In the genomic region with DNA sequence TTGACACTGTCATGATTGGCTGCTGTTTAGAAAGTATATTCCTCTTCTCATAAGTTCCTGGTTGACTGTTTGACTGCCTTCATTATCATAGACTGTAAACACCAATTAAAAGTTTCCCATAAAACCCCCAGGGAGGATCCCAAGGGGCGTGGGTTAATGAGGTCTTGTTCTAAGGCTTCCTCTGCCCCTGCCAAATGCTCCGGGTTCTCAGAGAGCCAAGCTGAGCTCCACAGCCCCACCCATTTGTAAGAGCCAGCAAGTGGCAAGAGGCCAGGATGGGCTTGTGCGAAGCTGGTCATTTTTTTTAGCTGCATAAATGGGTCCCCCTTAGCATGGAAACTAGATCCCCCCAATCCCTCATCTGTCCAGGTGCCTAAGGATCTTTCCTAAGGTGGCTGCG, we compare ENCODE assay signal across 19 mouse cellular contexts. TPM values are rescaled to one million over a fixed set of nuclear protein-coding genes. Genes with fewer than 3 reads are reported as not detected.
DNase-seq lines count a peak whose midpoint lies in the region; ATAC-seq and TF ChIP-seq lines count a peak whose summit lies in the region.
"Had no signal": no experiment of that assay in that cellular context is flagged by ENCODE, and none has a peak within 500 bp of the region (broad histone marks: within the 10 kb centered on the region; RNA-seq: fewer than 3 reads in every experiment).

No protein-coding gene starts in this region.

- DNase-seq in kidney, postnatal 10 days, result peak; percentile 23
- DNase-seq in kidney, adult 2 months, result no peak
- DNase-seq in gastrocnemius, adult 18-20 months (ENCODE audit: low spot score), result peak; percentile 60
- DNase-seq in heart, adult 9 months (ENCODE audit: low spot score in 2 of 2), result peak; percentile 46 to 57
- peak; percentile 27 for DNase-seq in lung, postnatal 36 days
- DNase-seq in right cerebral cortex, adult 2 months (ENCODE audit: low spot score in 2 of 2), result no peak
- no peak for DNase-seq in cerebellum, adult 2 months
- DNase-seq: cerebellum, adult 9-10 months; forebrain, postnatal 0 days; kidney, postnatal 25 days; layer of hippocampus, postnatal 36 days; liver, postnatal 0 days had no signal

- no peak overlapping the region for H3K4me3 ChIP-seq in kidney, adult 2 months (ENCODE audit: insufficient read depth, low read depth, low read length)
- no peak overlapping the region for H3K4me3 ChIP-seq in forebrain, embryonic 15.5 days
- H3K4me3 ChIP-seq in cerebellum, adult 2 months (replicated peaks; ENCODE audit: insufficient read depth, low read depth, low read length), result no peak overlapping the region
- H3K4me3 ChIP-seq: embryonic facial prominence, embryonic 12.5 days; limb, embryonic 12.5 days; midbrain, embryonic 12.5 days had no signal

- ATAC-seq in forebrain, embryonic 15.5 days (replicated peaks), result no peak
- ATAC-seq: activated CD4-positive, CD25-positive, alpha-beta regulatory T cell, adult 4 months; forebrain, postnatal 0 days; liver, postnatal 0 days had no signal

- H3K4me1 ChIP-seq in kidney, adult 2 months (ENCODE audit: control insufficient read depth, insufficient read depth, low read length), result no peaks in the 10 kb centered on the region
- H3K4me1 ChIP-seq in forebrain, embryonic 15.5 days, result no peaks in the 10 kb centered on the region
- H3K4me1 ChIP-seq in cerebellum, adult 2 months (ENCODE audit: control insufficient read depth, insufficient read depth, low read length), result no peaks in the 10 kb centered on the region
- H3K4me1 ChIP-seq: embryonic facial prominence, embryonic 12.5 days; limb, embryonic 12.5 days; midbrain, embryonic 12.5 days had no signal

- 36% methylated on average over 4 of the region's 4 CpGs for WGBS in kidney, adult 2 months
- 44% methylated on average over 4 of the region's 4 CpGs for WGBS in forebrain, embryonic 15.5 days
- 23% methylated on average over 4 of the region's 4 CpGs for WGBS in cerebellum, adult 2 months

- H3K36me3 ChIP-seq in kidney, adult 2 months (ENCODE audit: control insufficient read depth, insufficient read depth, low read length), result no peaks in the 10 kb centered on the region
- no peaks in the 10 kb centered on the region for H3K36me3 ChIP-seq in forebrain, embryonic 15.5 days
- H3K36me3 ChIP-seq: embryonic facial prominence, embryonic 12.5 days; limb, embryonic 12.5 days; midbrain, embryonic 12.5 days had no signal

- H3K27ac ChIP-seq in kidney, adult 2 months (ENCODE audit: insufficient read depth, low read depth, low read length), result no peak overlapping the region
- no peak overlapping the region for H3K27ac ChIP-seq in forebrain, embryonic 15.5 days (replicated peaks)
- H3K27ac ChIP-seq in cerebellum, adult 2 months (ENCODE audit: insufficient read depth, low read length), result no peak overlapping the region
- H3K27ac ChIP-seq: embryonic facial prominence, embryonic 12.5 days; limb, embryonic 12.5 days; midbrain, embryonic 12.5 days had no signal

- no peak for TF ChIP-seq POLR2A in kidney, adult 2 months (IDR thresholded peaks at IDR 0.05; ENCODE audit: low read depth, low read length)
- no peak for TF ChIP-seq POLR2A in cerebellum, adult 2 months (IDR thresholded peaks at IDR 0.05; ENCODE audit: borderline replicate concordance, insufficient read depth, low read length)

- H3K27me3 ChIP-seq in kidney, adult 2 months (replicated peaks; ENCODE audit: control insufficient read depth, insufficient read depth, low read length), result no peaks in the 10 kb centered on the region
- no peaks in the 10 kb centered on the region for H3K27me3 ChIP-seq in forebrain, embryonic 15.5 days
- no peaks in the 10 kb centered on the region; the same call in 1 of the 2 replicates for H3K27me3 ChIP-seq in cerebellum, adult 2 months (ENCODE audit: control insufficient read depth, insufficient read depth, low read length)
- H3K27me3 ChIP-seq: midbrain, embryonic 12.5 days had no signal

- no peaks in the 10 kb centered on the region for H3K9me3 ChIP-seq in forebrain, embryonic 15.5 days
- H3K9me3 ChIP-seq: embryonic facial prominence, embryonic 12.5 days; limb, embryonic 12.5 days; midbrain, embryonic 12.5 days had no signal

- no peak for TF ChIP-seq CTCF in kidney, adult 2 months (conservative IDR thresholded peaks at IDR 0.05; ENCODE audit: insufficient read depth, insufficient read length, low read depth, low read length)
- no peak for TF ChIP-seq CTCF in cerebellum, adult 2 months (IDR thresholded peaks at IDR 0.05; ENCODE audit: borderline replicate concordance, insufficient read depth, low read depth, low read length)

- H3K4me2 ChIP-seq in forebrain, embryonic 15.5 days (replicated peaks), result no peak overlapping the region
- H3K4me2 ChIP-seq: embryonic facial prominence, embryonic 12.5 days; limb, embryonic 12.5 days; midbrain, embryonic 12.5 days had no signal

- no peak overlapping the region for H3K9ac ChIP-seq in forebrain, embryonic 15.5 days (replicated peaks)
- H3K9ac ChIP-seq: embryonic facial prominence, embryonic 12.5 days; forebrain, postnatal 0 days; limb, embryonic 12.5 days; liver, postnatal 0 days; midbrain, embryonic 12.5 days had no signal

RNA-seq across cellular contexts. Expression of a gene that starts 27.3 kb away (rescaled TPM):
- not detected in 2 replicates for polyA plus RNA-seq in kidney, adult 2 months (2012; rRNA removed)
- total RNA-seq in gastrocnemius, adult 18-20 months (2021), result not detected
- not detected in 2 replicates for polyA plus RNA-seq in forebrain, embryonic 15.5 days (2015; fragmentation: Nextera tagmentation; extraction: Ambion mirVana)
- polyA plus RNA-seq in cerebellum, adult 2 months (2012; rRNA removed), result 0.06 TPM in 1 of 2 replicates, not detected in the other
- total RNA-seq: forebrain, postnatal 0 days; layer of hippocampus, postnatal 36 days had no signal
- polyA plus RNA-seq: activated CD4-positive, CD25-positive, alpha-beta regulatory T cell, adult 4 months; forebrain, postnatal 0 days; heart, postnatal 0 days; intestine, embryonic 14.5 days; limb, embryonic 12.5 days had no signal

RNA-seq across cellular contexts. Expression of a gene that starts 47.9 kb away (rescaled TPM):
- 14.7 and 18.9 TPM in 2 replicates for polyA plus RNA-seq in kidney, adult 2 months (2012; rRNA removed)
- total RNA-seq in gastrocnemius, adult 18-20 months (2021), result 10 to 100 TPM in 1 of 2 experiments, 1 to 10 TPM in 1; 7.9 to 13.9 TPM
- polyA plus RNA-seq in forebrain, embryonic 15.5 days (2015; fragmentation: Nextera tagmentation; extraction: Ambion mirVana), result 0.55 and 0.86 TPM in 2 replicates
- 3.2 and 3.4 TPM in 2 replicates for polyA plus RNA-seq in cerebellum, adult 2 months (2012; rRNA removed)

RNA-seq across cellular contexts. Expression of a gene that starts 47.9 kb away (rescaled TPM):
- polyA plus RNA-seq in kidney, adult 2 months (2012; rRNA removed), result 15.9 and 18.6 TPM in 2 replicates
- 10 to 100 TPM in 1 of 2 experiments, 1 to 10 TPM in 1; 6.7 to 13.8 TPM for total RNA-seq in gastrocnemius, adult 18-20 months (2021)
- 1.3 and 1.5 TPM in 2 replicates for polyA plus RNA-seq in forebrain, embryonic 15.5 days (2015; fragmentation: Nextera tagmentation; extraction: Ambion mirVana)
- polyA plus RNA-seq in cerebellum, adult 2 months (2012; rRNA removed), result 3.3 and 4.9 TPM in 2 replicates

RNA-seq across cellular contexts. Expression of a gene that starts 59.6 kb away (rescaled TPM):
- 14.8 and 20.8 TPM in 2 replicates for polyA plus RNA-seq in kidney, adult 2 months (2012; rRNA removed)
- total RNA-seq in gastrocnemius, adult 18-20 months (2021), result 1 to 10 TPM; 3.9 to 4.1 TPM
- polyA plus RNA-seq in forebrain, embryonic 15.5 days (2015; fragmentation: Nextera tagmentation; extraction: Ambion mirVana), result 34.0 and 34.3 TPM in 2 replicates
- polyA plus RNA-seq in cerebellum, adult 2 months (2012; rRNA removed), result 74.5 and 81.1 TPM in 2 replicates

Comparison
In these comparisons a context has a peak if more than half of its experiments do, and no peak if none do; other contexts are left out.
1. DNase-seq: peak in kidney, postnatal 10 days (single experiment), gastrocnemius, adult 18-20 months (single experiment), heart, adult 9 months (2 of 2) and lung, postnatal 36 days (single experiment); none in kidney, adult 2 months (single experiment), right cerebral cortex, adult 2 months (0 of 2) and cerebellum, adult 2 months (0 of 2).